Mouse (Mus musculus) c-Kit-positive CD71-positive TER-119-negative erythroid progenitor cells, embryonic 14.5 days (primary cell): ENCODE results near the gene Gm4779.
A peak's percentile ranks its signal among the peaks of the same experiment; 100 is the strongest.
"Not testable (repeated sequence)": the region's sequence is repeated elsewhere in the genome, so short reads cannot be mapped to it uniquely, and the experiment has no call there.

Source experiments
- DNase-seq: peaks from one replicate; pipeline ENCODE4 v3.0.0-alpha.2; 2013; ENCODE audit warnings: low read depth

The Gm4779 gene

GRCm38 (mm10) chrX:101794342-101794741, at the start of gene Gm4779, which contains the start of gene 8030474K03Rik:
Gm4779 (minus strand) TSS chrX:101794423.
8030474K03Rik (plus strand) TSS chrX:101794656.
- DNase-seq, result no peak

GRCm38 (mm10) chrX:101819980-101820379, 25.8 kb upstream of the Gm4779 start:
- not testable (repeated sequence) for DNase-seq

- DNase-seq, result no peak
Observed at GRCm38 (mm10) chrX:101819163-101819562, 24.9 kb upstream of the Gm4779 start.

GRCm38 (mm10) chrX:101811750-101812149, 17.5 kb upstream of the Gm4779 start:
- DNase-seq, result no peak

GRCm38 (mm10) chrX:101805512-101805911, 11.3 kb upstream of the Gm4779 start:
- no peak for DNase-seq

GRCm38 (mm10) chrX:101791551-101791950, 2.7 kb downstream of the Gm4779 start:
- no peak for DNase-seq

GRCm38 (mm10) chrX:101772035-101772434, 22.2 kb downstream of the Gm4779 start:
- DNase-seq, result peak; percentile 31

- no peak for DNase-seq
Observed at GRCm38 (mm10) chrX:101770307-101770706, 23.9 kb downstream of the Gm4779 start.

GRCm38 (mm10) chrX:101769478-101769877, 24.7 kb downstream of the Gm4779 start:
- no peak for DNase-seq

GRCm38 (mm10) chrX:101767280-101767679, 26.9 kb downstream of the Gm4779 start:
- no peak for DNase-seq

- no peak for DNase-seq
Observed at GRCm38 (mm10) chrX:101765111-101765510, 29.1 kb downstream of the Gm4779 start.

- no peak for DNase-seq
Observed at GRCm38 (mm10) chrX:101764621-101765020, 29.6 kb downstream of the Gm4779 start.

- DNase-seq, result no peak
Observed at GRCm38 (mm10) chrX:101754478-101754877, 39.7 kb downstream of the Gm4779 start.

- no peak for DNase-seq
Observed at GRCm38 (mm10) chrX:101750144-101750543, 44.1 kb downstream of the Gm4779 start.

GRCm38 (mm10) chrX:101741064-101741433, 53.2 kb downstream of the Gm4779 start:
- DNase-seq, result no peak

GRCm38 (mm10) chrX:101740335-101741063, 53.7 kb downstream of the Gm4779 start:
- no peak for DNase-seq
